Comparison of ENCODE assay signal across 17 mouse cellular contexts in genomic region chr1:51512326-51512725, GRCm38 (mm10). TPM values are rescaled to one million over a fixed set of nuclear protein-coding genes. Genes with fewer than 3 reads are reported as not detected.
DNase-seq lines count a peak whose midpoint lies in the region; TF ChIP-seq lines count a peak whose summit lies in the region.
"Had no signal": no experiment of that assay in that cellular context is flagged by ENCODE, and none has a peak within 500 bp of the region (broad histone marks: within the 10 kb centered on the region; RNA-seq: fewer than 3 reads in every experiment).

No protein-coding gene starts in this region.

- peak overlapping the region; percentile 47 for H3K27ac ChIP-seq in kidney, adult 2 months (ENCODE audit: insufficient read depth, low read depth, low read length)
- H3K27ac ChIP-seq: embryonic facial prominence, embryonic 15.5 days; forebrain, embryonic 10.5 days; gastrocnemius, adult 2 months; hindbrain, embryonic 10.5 days; hindbrain, embryonic 15.5 days had no signal

- no peaks in the 10 kb centered on the region for H3K27me3 ChIP-seq in kidney, adult 2 months (replicated peaks; ENCODE audit: control insufficient read depth, insufficient read depth, low read length)
- H3K27me3 ChIP-seq: embryonic facial prominence, embryonic 15.5 days; heart, embryonic 12.5 days; hindbrain, embryonic 15.5 days had no signal

- peaks cover 44% of the 10 kb centered on the region for H3K4me1 ChIP-seq in kidney, adult 2 months (ENCODE audit: control insufficient read depth, insufficient read depth, low read length)
- H3K4me1 ChIP-seq: hindbrain, embryonic 15.5 days had no signal

- 81% methylated on average over 2 of the region's 2 CpGs for WGBS in kidney, adult 2 months

- no peaks in the 10 kb centered on the region for H3K36me3 ChIP-seq in kidney, adult 2 months (ENCODE audit: control insufficient read depth, insufficient read depth, low read length)
- H3K36me3 ChIP-seq: embryonic facial prominence, embryonic 15.5 days; forebrain, embryonic 10.5 days; heart, embryonic 12.5 days; hindbrain, embryonic 10.5 days; hindbrain, embryonic 15.5 days had no signal

- peak; percentile 54 for DNase-seq in adrenal gland, adult 2 months
- DNase-seq in adrenal gland, postnatal 14 days, result no peak
- DNase-seq in kidney, adult 2 months, result no peak
- DNase-seq in kidney, postnatal 14 days, result no peak
- DNase-seq in adipocyte (ENCODE audit: low spot score), result peak; percentile 52
- DNase-seq in testis, postnatal 14 days (ENCODE audit: low spot score), result peak; percentile 20
- DNase-seq in layer of hippocampus, adult 11-12 months (ENCODE audit: low spot score), result no peak
- DNase-seq: cerebellum, adult 18-20 months; embryo, embryonic 11 days; gastrocnemius, adult 2 months; gastrocnemius, postnatal 25 days had no signal

- H3K4me3 ChIP-seq in kidney, adult 2 months (ENCODE audit: insufficient read depth, low read depth, low read length), result no peak overlapping the region
- H3K4me3 ChIP-seq: embryonic facial prominence, embryonic 15.5 days; erythroblast, embryonic 14.5 days; forebrain, embryonic 10.5 days; gastrocnemius, adult 2 months; heart, embryonic 12.5 days; hindbrain, embryonic 10.5 days; hindbrain, embryonic 15.5 days had no signal

- TF ChIP-seq POLR2A in kidney, adult 2 months (IDR thresholded peaks at IDR 0.05; ENCODE audit: low read depth, low read length), result no peak

- no peak for TF ChIP-seq CTCF in kidney, adult 2 months (conservative IDR thresholded peaks at IDR 0.05; ENCODE audit: insufficient read depth, insufficient read length, low read depth, low read length)

RNA-seq across cellular contexts. Expression of gene Nabp1, which starts 34.1 kb away (rescaled TPM):
- total RNA-seq in adrenal gland, adult 2 months (2021), result 10 to 100 TPM; 51.2 to 66.1 TPM
- 12.9 and 17.2 TPM in 2 replicates for polyA plus RNA-seq in adrenal gland, adult 2 months (2012; rRNA removed)
- total RNA-seq in adrenal gland, postnatal 14 days (2021), result 32.2 and 35.1 TPM in 2 replicates
- polyA plus RNA-seq in kidney, adult 2 months (2012; rRNA removed), result 28.6 and 33.1 TPM in 2 replicates

Comparison
In these comparisons a context has a peak if more than half of its experiments do, and no peak if none do; other contexts are left out.
1. DNase-seq: peak in adrenal gland, adult 2 months (single experiment), adipocyte (single experiment) and testis, postnatal 14 days (single experiment); none in adrenal gland, postnatal 14 days (single experiment), kidney, adult 2 months (single experiment), kidney, postnatal 14 days (single experiment) and layer of hippocampus, adult 11-12 months (single experiment).